Mouse (Mus musculus) cerebellum, adult 2 months (tissue): Measurements from ENCODE around the gene Mpv17l2. TPM values are rescaled to one million over a fixed set of nuclear protein-coding genes. Genes with fewer than 3 reads are reported as not detected.

Experiments
- DNase-seq, 2 experiments: peaks; one replicate each; pipeline ENCODE4 v3.0.0; 2021
- H3K27ac ChIP-seq: fragments of 200-500 bp; 2 replicates; pipeline ENCODE4 v1.5.1; 2012; ENCODE audit warnings: low read length, control low read depth, inconsistent platforms; ENCODE audit not compliant: insufficient read depth
- H3K27me3 ChIP-seq: fragments of 200-500 bp; 2 replicates; pipeline ENCODE4 v1.6.1; 2012; ENCODE audit warnings: inconsistent platforms, mild to moderate bottlenecking, low read length, moderate library complexity; ENCODE audit not compliant: control insufficient read depth, insufficient read depth
- H3K4me1 ChIP-seq: fragments of 200-500 bp; 2 replicates; pipeline ENCODE4 v1.6.1; 2011; ENCODE audit warnings: low read length; ENCODE audit not compliant: control insufficient read depth, insufficient read depth
- H3K4me3 ChIP-seq: fragments of 200-500 bp; replicated peaks from 2 replicates; pipeline ENCODE3; 2011; ENCODE audit warnings: mild to moderate bottlenecking, low read depth, low read length, control low read depth; ENCODE audit not compliant: insufficient read depth
- CTCF ChIP-seq: fragments of 200-500 bp; IDR thresholded peaks from 2 replicates; pipeline ENCODE4 v1.5.1; 2011; ENCODE audit warnings: low read depth, mild to moderate bottlenecking, control low read depth, low read length, moderate library complexity, borderline replicate concordance; ENCODE audit not compliant: insufficient read depth
- POLR2A ChIP-seq: fragments of 200-500 bp; IDR thresholded peaks from 2 replicates; pipeline ENCODE4 v1.6.1; 2011; ENCODE audit warnings: low read length, control low read depth, borderline replicate concordance; ENCODE audit not compliant: insufficient read depth
- WGBS: fragments of 180-500 bp; shearing (Covaris S2); methylation state at CpG from one replicate; pipeline ENCODE4 v1.1.7; 2018; 5-methylcytosine and 5-hydroxymethylcytosine counted together
- polyA plus RNA-seq: library from polyadenylated mRNA; depleted of rRNA; stranded (reverse); fragments of >200 nt; gene quantifications from 2 replicates; pipeline ENCODE4 v1.2.3, GENCODE M21; 2012

The Mpv17l2 gene
- polyA plus RNA-seq, 1 experiment = 83.4 TPM

DNA sequence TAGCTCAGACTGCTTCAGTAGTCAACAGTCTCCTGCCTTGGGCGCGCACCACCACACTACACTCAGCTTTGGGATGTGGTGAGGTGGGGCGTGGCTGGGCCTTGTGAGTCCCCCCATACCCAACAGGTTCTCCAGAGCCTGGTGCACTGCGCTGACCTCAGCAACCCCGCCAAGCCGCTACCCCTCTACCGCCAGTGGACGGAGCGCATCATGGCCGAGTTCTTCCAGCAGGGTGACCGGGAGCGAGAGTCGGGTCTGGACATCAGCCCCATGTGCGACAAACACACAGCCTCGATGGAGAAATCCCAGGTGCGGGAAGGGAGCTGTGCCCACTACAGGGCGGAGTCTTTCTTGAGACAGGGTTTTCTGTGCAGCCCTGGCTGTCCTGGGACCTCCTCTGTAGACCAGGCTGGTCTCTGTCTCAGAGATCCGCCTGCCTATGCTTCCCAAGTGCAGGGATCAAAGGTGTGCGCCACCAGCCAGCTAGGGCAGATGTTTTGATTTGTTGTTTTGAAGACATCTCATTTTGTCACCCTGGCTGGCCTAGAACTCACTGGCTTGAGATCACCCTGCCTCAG is 11.6 kb downstream of the Mpv17l2 start:
- TF ChIP-seq CTCF (no peak), POLR2A (no peak)
- Histone ChIP-seq H3K4me3 (no peak overlapping the region), H3K4me1 (peaks cover 2% of the 10 kb centered on the region; the same call in 1 of the 2 replicates), H3K27ac (no peak overlapping the region), H3K27me3 (no peaks in the 10 kb centered on the region)
- peak in 1 of 2 experiments; percentile 7 for DNase-seq
- WGBS = 80% methylated on average over 19 of the region's 19 CpGs

GRCm38 (mm10) chr8:70748246-70749096 is 12.3 kb downstream of the Mpv17l2 start:
- DNase-seq = peak in 1 of 2 experiments; percentile 7
- WGBS = 87% methylated on average over 23 of the region's 23 CpGs
- no peaks in the 10 kb centered on the region for H3K27me3 ChIP-seq
- H3K27ac ChIP-seq = no peak overlapping the region
- peaks cover 7% of the 10 kb centered on the region; the same call in 1 of the 2 replicates for H3K4me1 ChIP-seq
- H3K4me3 ChIP-seq = no peak overlapping the region
- TF ChIP-seq CTCF = no peak
- TF ChIP-seq POLR2A = no peak

DNA sequence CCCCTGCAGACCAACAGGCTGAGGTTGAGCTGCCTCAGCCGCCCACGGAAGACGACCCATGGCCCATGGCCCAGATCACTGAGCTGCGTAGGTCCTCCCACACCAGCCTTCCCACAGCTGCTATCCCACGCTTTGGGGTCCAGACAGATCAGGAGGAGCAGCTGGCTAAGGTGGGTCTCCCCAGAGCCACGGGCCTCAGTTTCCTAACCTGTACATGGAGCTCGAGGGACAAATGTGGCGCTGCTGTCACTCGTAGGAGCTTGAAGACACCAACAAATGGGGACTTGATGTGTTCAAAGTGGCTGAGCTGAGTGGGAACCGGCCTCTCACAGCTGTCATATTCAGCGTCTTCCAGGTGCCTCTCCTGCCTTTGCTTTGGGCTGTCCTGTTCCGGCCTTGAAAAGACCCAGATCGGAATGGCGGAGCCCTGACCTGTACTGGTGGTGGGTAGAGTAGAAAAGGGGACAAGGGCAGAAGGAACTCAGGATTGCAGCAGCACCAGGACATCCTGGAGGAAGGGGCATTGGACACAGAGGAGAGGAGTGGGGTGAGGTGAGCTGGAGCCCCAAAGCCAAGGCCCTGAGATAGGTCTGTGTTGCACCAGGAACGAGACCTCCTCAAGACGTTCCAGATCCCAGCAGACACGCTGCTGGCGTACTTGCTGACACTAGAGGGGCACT is 13.4 kb downstream of the Mpv17l2 start:
- WGBS = 76% methylated on average over 18 of the region's 18 CpGs
- Histone ChIP-seq H3K27ac (no peak overlapping the region), H3K4me1 (peaks cover 7% of the 10 kb centered on the region; the same call in 1 of the 2 replicates), H3K27me3 (no peaks in the 10 kb centered on the region), H3K4me3 (no peak overlapping the region)
- TF ChIP-seq CTCF = no peak
- TF ChIP-seq POLR2A = no peak
- DNase-seq = peak in 1 of 2 experiments; percentile 6

GRCm38 (mm10) chr8:70746676-70747075 is 14.1 kb downstream of the Mpv17l2 start:
- no peak overlapping the region for H3K27ac ChIP-seq
- H3K4me1 ChIP-seq = peaks cover 7% of the 10 kb centered on the region; the same call in 1 of the 2 replicates
- no peak overlapping the region for H3K4me3 ChIP-seq
- TF ChIP-seq CTCF (no peak), POLR2A (no peak)
- H3K27me3 ChIP-seq = no peaks in the 10 kb centered on the region
- peak in 1 of 2 experiments; percentile 9 for DNase-seq
- WGBS = 83% methylated on average over 9 of the region's 9 CpGs

DNA sequence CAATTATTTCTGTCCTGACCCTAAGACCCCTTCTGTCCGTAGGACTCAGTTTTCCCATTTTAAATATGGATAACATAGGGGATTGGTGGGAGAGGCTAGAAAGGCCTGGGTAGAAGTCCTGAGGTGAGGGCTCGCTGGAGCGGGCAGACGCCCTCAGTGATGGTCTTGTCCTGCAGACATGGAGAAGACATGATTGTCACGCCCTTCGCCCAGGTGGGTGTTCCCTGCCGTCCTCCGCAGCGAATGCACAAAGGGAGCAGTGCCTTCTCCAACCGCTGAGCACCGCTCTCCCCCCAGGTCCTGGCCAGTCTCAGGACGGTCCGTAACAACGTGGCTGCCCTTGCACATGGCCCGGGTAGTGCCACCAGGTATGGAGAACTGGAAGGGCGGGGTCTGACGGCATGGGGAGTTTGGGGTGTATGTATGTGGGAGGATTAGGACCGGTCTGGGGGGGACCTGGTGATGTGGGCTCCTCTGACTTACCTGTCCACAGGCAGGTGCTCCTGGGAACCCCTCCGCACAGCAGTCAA is 15.0 kb downstream of the Mpv17l2 start:
- no peak overlapping the region for H3K4me3 ChIP-seq
- 63% methylated on average over 19 of the region's 19 CpGs for WGBS
- TF ChIP-seq POLR2A = no peak
- DNase-seq = no peak
- H3K27ac ChIP-seq = no peak overlapping the region
- H3K27me3 ChIP-seq = no peaks in the 10 kb centered on the region
- peaks cover 7% of the 10 kb centered on the region; the same call in 1 of the 2 replicates for H3K4me1 ChIP-seq

DNA sequence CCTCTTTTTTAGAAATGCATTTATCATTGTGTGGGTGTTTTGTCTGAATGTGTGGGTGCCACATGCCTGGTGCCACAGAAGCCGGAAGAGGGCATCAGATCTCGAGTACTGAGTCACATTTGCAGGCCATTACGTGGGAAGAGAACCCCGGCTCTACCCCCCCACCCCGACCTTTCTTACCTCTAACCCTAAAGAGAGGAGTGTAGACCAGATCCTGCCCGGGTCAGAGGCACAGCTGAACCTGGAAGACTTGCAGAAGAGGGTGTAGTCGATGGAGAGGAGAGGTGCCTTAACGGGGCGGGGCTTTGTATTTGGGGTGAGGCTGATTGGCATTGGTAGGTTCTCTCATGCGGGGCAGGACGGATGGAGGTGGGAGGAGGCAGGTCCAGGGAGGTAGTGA is 15.9 kb downstream of the Mpv17l2 start:
- WGBS = 63% methylated on average over 11 of the region's 11 CpGs
- no peak for DNase-seq
- peaks cover 7% of the 10 kb centered on the region; the same call in 1 of the 2 replicates for H3K4me1 ChIP-seq
- H3K27ac ChIP-seq = no peak overlapping the region
- no peaks in the 10 kb centered on the region for H3K27me3 ChIP-seq
- TF ChIP-seq POLR2A (no peak), CTCF (no peak)
- H3K4me3 ChIP-seq = no peak overlapping the region

DNA sequence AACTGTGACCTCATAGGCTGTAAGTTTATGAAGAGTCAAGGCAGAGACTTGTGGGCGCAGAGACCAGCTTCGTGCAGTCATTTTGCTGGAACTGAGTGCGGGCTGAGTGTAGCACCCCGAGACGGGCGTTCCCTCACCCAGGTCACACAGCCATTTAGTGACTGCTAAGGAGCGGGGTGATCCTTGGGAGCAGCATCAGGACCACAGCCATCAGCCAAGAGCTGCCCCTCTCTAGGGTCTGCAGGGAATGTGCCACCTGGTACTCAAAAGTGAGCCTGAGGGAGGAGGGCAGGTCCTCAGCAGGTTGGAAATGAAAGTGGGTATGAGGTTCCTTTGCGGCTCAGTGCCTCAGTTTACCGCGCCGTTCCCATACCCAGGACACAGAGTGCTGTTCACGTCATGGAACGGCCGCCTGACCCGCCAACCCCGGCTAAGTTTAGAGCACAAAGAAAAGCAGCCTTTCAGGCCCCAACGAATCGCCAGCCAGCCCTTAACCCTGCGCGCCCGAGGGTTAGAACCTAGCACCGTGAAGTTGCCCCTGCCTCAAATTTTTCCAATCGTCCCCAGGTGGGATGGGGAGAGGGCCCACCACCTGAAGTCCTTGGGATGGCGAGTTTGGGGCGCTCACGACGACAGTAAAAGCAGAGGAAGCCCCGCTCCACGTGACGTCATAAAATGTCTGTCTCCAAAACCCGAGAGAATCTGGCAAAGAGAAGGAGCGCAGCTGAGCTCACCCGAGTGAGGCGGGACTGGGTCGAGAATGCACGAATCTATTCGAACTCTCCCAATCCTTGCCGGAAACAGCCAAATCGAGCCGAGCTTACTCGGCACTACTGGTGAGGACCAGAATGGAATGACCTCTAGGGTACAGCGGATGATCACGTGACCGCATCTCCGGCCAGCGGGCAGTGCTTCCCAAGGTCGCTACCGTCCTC is 16.8 kb downstream of the Mpv17l2 start:
- peak overlapping the region; percentile 68 for H3K4me3 ChIP-seq
- no peak for TF ChIP-seq CTCF
- TF ChIP-seq POLR2A = no peak
- peak; percentile 46 to 60 for DNase-seq
- WGBS = 5% methylated on average over 48 of the region's 48 CpGs
- H3K27ac ChIP-seq = no peak overlapping the region
- H3K4me1 ChIP-seq = peaks cover 7% of the 10 kb centered on the region; the same call in 1 of the 2 replicates
- H3K27me3 ChIP-seq = no peaks in the 10 kb centered on the region
